ENCODE assay signal across 9 mouse cellular contexts in genomic region chr6:91852550-91852949, GRCm38 (mm10). TPM values are rescaled to one million over a fixed set of nuclear protein-coding genes. Genes with fewer than 3 reads are reported as not detected.
DNase-seq lines count a peak whose midpoint lies in the region; ATAC-seq lines count a peak whose summit lies in the region.
"Had no signal": no experiment of that assay in that cellular context is flagged by ENCODE, and none has a peak within 500 bp of the region (broad histone marks: within the 10 kb centered on the region; RNA-seq: fewer than 3 reads in every experiment).

No protein-coding gene starts in this region.

- peak; percentile 38 to 43 for DNase-seq in left cerebral cortex, postnatal 14 days (ENCODE audit: low spot score in 2 of 2)
- no peak for DNase-seq in left cerebral cortex, postnatal 10 days (ENCODE audit: extremely low spot score in 1 of 2, low spot score in 2 of 2)
- peak; percentile 73 for DNase-seq in NIH3T3 (ENCODE audit: low read depth)
- peak; percentile 83 for DNase-seq in embryo, embryonic 10 days (ENCODE audit: low spot score)
- DNase-seq in thymus, postnatal 4 days = peak; percentile 48

- intact Hi-C loops in left cerebral cortex, postnatal 14 days (cut with DNase I) = loop anchor here (2.0 kb wide), 1 partner anchor 76 kb away; no protein-coding TSS in a partner anchor
- intact Hi-C loops in left cerebral cortex, postnatal 10 days (cut with DNase I) = loop anchor here (5.0 kb wide), 1 partner anchor 75 kb away; no protein-coding TSS in a partner anchor

- no peaks in the 10 kb centered on the region for H3K36me3 ChIP-seq in hindbrain, embryonic 12.5 days
- H3K36me3 ChIP-seq: heart, embryonic 13.5 days had no signal

- no peak overlapping the region for H3K4me3 ChIP-seq in hindbrain, embryonic 12.5 days
- H3K4me3 ChIP-seq: heart, embryonic 13.5 days had no signal

- H3K9ac ChIP-seq in hindbrain, embryonic 12.5 days = no peak overlapping the region
- H3K9ac ChIP-seq: heart, embryonic 13.5 days had no signal

- peak; percentile 75; the same call in 1 of the 2 replicates for ATAC-seq in hindbrain, embryonic 12.5 days (ENCODE audit: low FRiP score)
- ATAC-seq in megakaryocyte progenitor cell, adult 5-6 weeks (replicated peaks; ENCODE audit: poor library complexity) = peak; percentile 83

- H3K4me1 ChIP-seq in hindbrain, embryonic 12.5 days = no peaks in the 10 kb centered on the region
- H3K4me1 ChIP-seq: heart, embryonic 13.5 days had no signal

- no peaks in the 10 kb centered on the region for H3K9me3 ChIP-seq in hindbrain, embryonic 12.5 days (replicated peaks)
- H3K9me3 ChIP-seq: heart, embryonic 13.5 days had no signal

- H3K27ac ChIP-seq in hindbrain, embryonic 12.5 days = no peak overlapping the region
- H3K27ac ChIP-seq: heart, embryonic 13.5 days had no signal

- H3K4me2 ChIP-seq in hindbrain, embryonic 12.5 days (replicated peaks) = no peak overlapping the region
- H3K4me2 ChIP-seq: heart, embryonic 13.5 days had no signal

- WGBS in hindbrain, embryonic 12.5 days = 9% methylated on average over 2 of the region's 2 CpGs

- peaks cover 6% of the 10 kb centered on the region; the same call in 1 of the 2 replicates for H3K27me3 ChIP-seq in hindbrain, embryonic 12.5 days

RNA-seq across cellular contexts. Expression of gene Ccdc174, which starts 25.3 kb away (rescaled TPM):
- 10 to 100 TPM; 19.5 to 21.3 TPM for total RNA-seq in left cerebral cortex, postnatal 14 days (2021)
- 10 to 100 TPM; 20.3 to 21.0 TPM for total RNA-seq in left cerebral cortex, postnatal 10 days (2021)
- polyA plus RNA-seq in hindbrain, embryonic 12.5 days (2016; fragmentation: Nextera tagmentation; extraction: Ambion mirVana) = 54.8 and 58.3 TPM in 2 replicates
- 35.5 and 36.3 TPM in 2 replicates for total RNA-seq in megakaryocyte progenitor cell, adult 5-6 weeks (2015)
- total RNA-seq in megakaryocyte progenitor cell, adult 5-6 weeks (2017) = 38.0 and 54.6 TPM in 2 replicates

RNA-seq across cellular contexts. Expression of gene Grip2, which starts 25.5 kb away (rescaled TPM):
- 10 to 100 TPM; 14.1 to 14.9 TPM for total RNA-seq in left cerebral cortex, postnatal 14 days (2021)
- 10 to 100 TPM; 19.2 to 19.7 TPM for total RNA-seq in left cerebral cortex, postnatal 10 days (2021)
- 2.5 and 2.7 TPM in 2 replicates for polyA plus RNA-seq in hindbrain, embryonic 12.5 days (2016; fragmentation: Nextera tagmentation; extraction: Ambion mirVana)
- total RNA-seq in megakaryocyte progenitor cell, adult 5-6 weeks (2015) = not detected in 2 replicates
- not detected in 2 replicates for total RNA-seq in megakaryocyte progenitor cell, adult 5-6 weeks (2017)
- total RNA-seq: neutrophil, adult 5-6 weeks had no signal

RNA-seq across cellular contexts. Expression of gene 4930590J08Rik, which starts 50.1 kb away (rescaled TPM):
- total RNA-seq in left cerebral cortex, postnatal 14 days (2021) = 1 to 10 TPM; 1.6 to 2.6 TPM
- 1 to 10 TPM; 1.9 to 2.2 TPM for total RNA-seq in left cerebral cortex, postnatal 10 days (2021)
- polyA plus RNA-seq in hindbrain, embryonic 12.5 days (2016; fragmentation: Nextera tagmentation; extraction: Ambion mirVana) = 0.63 and 1.2 TPM in 2 replicates
- total RNA-seq in megakaryocyte progenitor cell, adult 5-6 weeks (2015) = 0.69 and 0.78 TPM in 2 replicates
- total RNA-seq in megakaryocyte progenitor cell, adult 5-6 weeks (2017) = 0.37 TPM in 1 of 2 replicates, not detected in the other

Comparison
In these comparisons a context has a peak if more than half of its experiments do, and no peak if none do; other contexts are left out.
1. DNase-seq: peak in left cerebral cortex, postnatal 14 days (2 of 2), NIH3T3 (single experiment), embryo, embryonic 10 days (single experiment) and thymus, postnatal 4 days (single experiment); none in left cerebral cortex, postnatal 10 days (0 of 2).
2. RNA of gene Grip2, which starts 25.5 kb away (total RNA-seq): 19.2 to 19.7 TPM in left cerebral cortex, postnatal 10 days and 14.1 to 14.9 TPM in left cerebral cortex, postnatal 14 days; not detected in megakaryocyte progenitor cell, adult 5-6 weeks; every median in the first group is over 10 times any median in the second.